Mouse (Mus musculus) MEL (cell line): ENCODE measurements around the gene Dnah6.
A peak's percentile ranks its signal among the peaks of the same experiment; 100 is the strongest.

ENCODE experiments used
- CTCF ChIP-seq, 3 experiments: IDR thresholded peaks in 2 of 3; conservative IDR thresholded peaks in 1 of 3; 2 replicates each; pipeline ENCODE4 v1.5.1; 2011 to 2012; ENCODE audit warnings: low read length in 3 of 3, low read depth in 2 of 3, mild to moderate bottlenecking in 2 of 3, improper control_type of control experiment in 1 of 3, inconsistent platforms in 1 of 3, mixed read lengths in 1 of 3, moderate library complexity in 1 of 3; ENCODE audit not compliant: control insufficient read depth in 1 of 3, insufficient read depth in 1 of 3, poor library complexity in 1 of 3, severe bottlenecking in 1 of 3
- E2F4 ChIP-seq: IDR thresholded peaks from 2 replicates; pipeline ENCODE4 v1.6.1; 2011; ENCODE audit warnings: low read depth, low read length, improper control_type of control experiment, borderline replicate concordance
- GATA1 ChIP-seq: IDR thresholded peaks from 2 replicates; pipeline ENCODE4 v1.6.1; 2011; ENCODE audit warnings: low read depth, low read length, improper control_type of control experiment
- MAZ ChIP-seq: IDR thresholded peaks from 2 replicates; pipeline ENCODE4 v1.6.1; 2012; ENCODE audit warnings: low read depth, mild to moderate bottlenecking, inconsistent platforms, low read length, improper control_type of control experiment
- MXI1 ChIP-seq: IDR thresholded peaks from 2 replicates; pipeline ENCODE4 v1.6.1; 2011; ENCODE audit warnings: mild to moderate bottlenecking, low read depth, low read length, improper control_type of control experiment
- TBP ChIP-seq: IDR thresholded peaks from 2 replicates; pipeline ENCODE4 v1.8.0; 2011; ENCODE audit warnings: low read depth, low read length, improper control_type of control experiment
- TCF12 ChIP-seq: IDR thresholded peaks from 2 replicates; pipeline ENCODE4 v1.6.1; 2014; ENCODE audit warnings: low read depth, mild to moderate bottlenecking, inconsistent platforms, low read length, improper control_type of control experiment, moderate library complexity

DNA sequence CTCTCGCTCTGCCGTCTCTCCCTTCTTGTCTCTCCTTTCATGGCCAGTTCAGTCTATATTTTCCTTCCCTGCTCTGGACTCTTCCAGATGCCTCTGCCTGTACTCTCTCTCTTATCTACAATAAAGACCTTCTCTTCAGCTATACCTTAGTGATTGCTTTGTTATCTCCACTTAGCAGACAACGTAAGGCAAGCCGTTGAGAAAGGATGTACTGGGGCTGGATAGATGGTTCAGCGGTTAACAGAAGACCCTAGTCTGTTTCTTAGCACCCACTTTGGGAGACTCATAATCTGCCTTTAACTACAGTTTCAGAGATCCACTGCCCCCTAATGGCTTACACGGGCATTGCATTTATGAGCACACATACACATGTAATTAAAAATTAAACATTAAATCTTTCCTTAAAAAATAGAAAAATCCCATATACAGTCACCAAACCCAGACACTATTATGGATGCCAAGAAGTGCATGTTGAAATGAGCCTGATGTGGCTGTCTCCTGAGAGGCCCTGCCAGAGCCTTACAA, 11.8 kb upstream of the Dnah6 start:
- TF ChIP-seq TCF12 (no peak), GATA1 (no peak), CTCF (IDR thresholded peaks at IDR 0.05 in 2 of 3, conservative IDR thresholded peaks at IDR 0.05 in 1 of 3; ENCODE audit: control insufficient read depth in 1 of 3, insufficient read depth in 1 of 3, low read depth in 2 of 3, low read length in 3 of 3, poor library complexity in 1 of 3, severe bottlenecking in 1 of 3) (peak; percentile 9 to 49 (median 43); a peak in 4 of 6 replicates), MAZ (no peak), E2F4 (no peak), TBP (no peak), MXI1 (no peak)
